Mouse (Mus musculus): Measurements from ENCODE around the gene Rheb. TPM values are rescaled to one million over a fixed set of nuclear protein-coding genes. Genes with fewer than 3 reads are reported as not detected.
A peak's percentile ranks its signal among the peaks of the same experiment; 100 is the strongest.

The Rheb gene
- total and polyA plus RNA-seq, 3 experiments, result 17.0 to 64.1 (median 46.2) TPM

DNA sequence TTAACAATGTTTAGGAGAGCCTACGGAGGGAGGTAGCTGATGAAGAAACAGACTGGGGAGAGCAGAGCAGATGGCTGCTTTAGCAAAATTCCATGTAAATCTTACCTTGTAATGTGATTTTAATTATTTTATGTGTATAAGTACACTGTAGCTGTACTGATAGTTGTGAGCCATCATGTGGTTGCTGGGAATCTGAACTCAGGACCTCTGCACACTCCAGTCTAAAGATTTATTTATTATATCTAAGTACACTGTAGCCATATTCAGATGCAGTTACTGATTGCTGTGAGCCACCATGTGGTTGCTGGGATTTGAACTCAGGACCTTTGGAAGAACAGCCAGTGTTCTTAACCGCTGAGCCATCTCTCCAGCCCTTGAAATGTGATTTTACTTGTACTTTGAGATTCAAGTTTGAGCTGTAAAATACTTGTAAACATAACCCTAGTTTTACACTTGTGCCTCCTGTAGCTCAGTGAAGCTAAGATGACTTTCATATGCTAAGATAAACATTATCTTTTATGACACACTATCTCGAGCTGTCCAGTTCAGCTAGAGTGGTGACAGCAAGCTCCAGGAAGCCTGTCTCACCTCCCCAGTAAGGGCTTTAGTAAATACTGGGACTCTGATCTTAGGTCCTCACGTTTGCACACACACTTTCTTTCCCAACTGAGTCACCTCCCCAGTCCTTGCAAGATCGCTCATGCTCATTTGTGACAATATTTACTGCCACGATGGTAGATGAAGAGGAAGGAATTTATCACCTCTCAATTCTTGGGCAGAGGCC lies 40.4 kb downstream of the Rheb start:
- no peak for DNase-seq (ENCODE audit: extremely low read depth)
- H3K27ac ChIP-seq (ENCODE audit: insufficient read depth, low read depth), result no peak overlapping the region
- peaks cover 0 to 25% of the 10 kb centered on the region in 2 experiments; a peak in 2 of 4 replicates for H3K4me1 ChIP-seq (ENCODE audit: control insufficient read depth in 1 of 2, insufficient read depth in 2 of 2)
- no peak overlapping the region for H3K9ac ChIP-seq (ENCODE audit: insufficient read depth, low read depth)
- no peaks in the 10 kb centered on the region for H3K27me3 ChIP-seq (replicated peaks)
- dilution Hi-C loops (cut with MboI; ENCODE audit: extremely low pct_ligation_motif_present, extremely low pct_unique_long_range_greater_than_20kb, low sequenced_read_pairs), result no loop called here
- no peak overlapping the region for H3K4me3 ChIP-seq (replicated peaks in 1 of 3; ENCODE audit: low read depth in 2 of 3, low read length in 2 of 3, poor library complexity in 1 of 3)
- no peaks in the 10 kb centered on the region for H3K9me3 ChIP-seq (replicated peaks; ENCODE audit: low read length)
- peaks cover 37 to 59% of the 10 kb centered on the region in 2 experiments for H3K36me3 ChIP-seq (replicated peaks in 1 of 2; ENCODE audit: control insufficient read depth in 1 of 2, insufficient read depth in 1 of 2, low read length in 1 of 2)
- H3K79me2 ChIP-seq (replicated peaks; ENCODE audit: control insufficient read depth, extremely low read depth, insufficient read depth, poor library complexity, severe bottlenecking), result no peaks in the 10 kb centered on the region
- no peak overlapping the region for H3K4me2 ChIP-seq (ENCODE audit: insufficient read depth, low read depth, poor library complexity, severe bottlenecking)
- no peak for TF ChIP-seq MEF2A (IDR thresholded peaks at IDR 0.05; ENCODE audit: borderline replicate concordance, low read depth, low read length)
- TF ChIP-seq ZNF384 (IDR thresholded peaks at IDR 0.05; ENCODE audit: low read depth, low read length), result no peak
- no peak for TF ChIP-seq POLR2A (IDR thresholded peaks at IDR 0.05; ENCODE audit: low read depth, low read length)
- TF ChIP-seq MAX (IDR thresholded peaks at IDR 0.05; ENCODE audit: low read length), result no peak
- TF ChIP-seq TBP (conservative IDR thresholded peaks at IDR 0.05; ENCODE audit: low read depth, low read length), result no peak
- TF ChIP-seq MYC (IDR thresholded peaks at IDR 0.05; ENCODE audit: low read depth, low read length), result no peak
- in situ Hi-C loops (cut with MboI; ENCODE audit: low pct_ligation_motif_present, low pct_unique_long_range_greater_than_20kb, low sequenced_read_pairs), result no loop called here

DNA sequence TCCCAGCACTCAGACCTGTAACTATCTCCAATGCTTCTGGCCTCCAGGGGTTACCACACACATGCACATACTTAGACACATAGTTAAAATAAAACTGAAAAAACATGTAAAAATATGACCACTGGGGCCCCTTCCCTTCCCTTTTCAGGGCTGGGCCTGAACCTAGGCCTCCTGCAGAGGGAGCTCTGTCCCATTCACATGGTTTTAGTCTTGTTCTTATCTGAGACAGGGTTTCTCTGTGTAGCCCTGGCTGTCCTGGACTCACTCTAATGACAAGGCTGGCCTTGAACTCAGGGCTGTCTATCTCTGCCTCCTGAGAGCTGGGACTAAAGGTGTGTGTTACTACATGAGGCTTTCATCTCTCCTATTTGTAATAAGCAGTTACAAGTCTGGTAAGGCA lies 42.0 kb downstream of the Rheb start:
- peaks cover 24 to 43% of the 10 kb centered on the region in 2 experiments for H3K36me3 ChIP-seq (replicated peaks in 1 of 2; ENCODE audit: control insufficient read depth in 1 of 2, insufficient read depth in 1 of 2, low read length in 1 of 2)
- H3K9ac ChIP-seq (ENCODE audit: insufficient read depth, low read depth), result no peak overlapping the region
- H3K9me3 ChIP-seq (replicated peaks; ENCODE audit: low read length), result no peaks in the 10 kb centered on the region
- H3K79me2 ChIP-seq (replicated peaks; ENCODE audit: control insufficient read depth, extremely low read depth, insufficient read depth, poor library complexity, severe bottlenecking), result no peaks in the 10 kb centered on the region
- H3K4me2 ChIP-seq (ENCODE audit: insufficient read depth, low read depth, poor library complexity, severe bottlenecking), result no peak overlapping the region
- H3K27ac ChIP-seq (ENCODE audit: insufficient read depth, low read depth), result no peak overlapping the region
- in situ Hi-C loops (cut with MboI; ENCODE audit: low pct_ligation_motif_present, low pct_unique_long_range_greater_than_20kb, low sequenced_read_pairs), result no loop called here
- no peaks in the 10 kb centered on the region for H3K27me3 ChIP-seq (replicated peaks)
- TF ChIP-seq RAD21 (IDR thresholded peaks at IDR 0.05; ENCODE audit: low read depth, low read length) (peak; percentile 53), ZC3H11A (IDR thresholded peaks at IDR 0.05; ENCODE audit: low read depth, low read length) (no peak), CTCF (conservative IDR thresholded peaks at IDR 0.05 in 1 of 2, IDR thresholded peaks at IDR 0.05 in 1 of 2; ENCODE audit: low read depth in 2 of 2, low read length in 2 of 2) (peak; percentile 8 to 72; a peak in 2 of 4 replicates), UBTF (IDR thresholded peaks at IDR 0.05; ENCODE audit: low read depth, low read length) (no peak), IRF4 (IDR thresholded peaks at IDR 0.05; ENCODE audit: low read depth, low read length) (no peak), POLR2AphosphoS2 (IDR thresholded peaks at IDR 0.05; ENCODE audit: low read depth, low read length) (no peak), ZNF384 (IDR thresholded peaks at IDR 0.05; ENCODE audit: low read depth, low read length) (no peak), JUND (conservative IDR thresholded peaks at IDR 0.05; ENCODE audit: low read depth, low read length) (no peak), KAT2A (IDR thresholded peaks at IDR 0.05; ENCODE audit: insufficient replicate concordance, low read length) (no peak), BHLHE40 (IDR thresholded peaks at IDR 0.05; ENCODE audit: low read depth, low read length) (no peak), MEF2A (IDR thresholded peaks at IDR 0.05; ENCODE audit: borderline replicate concordance, low read depth, low read length) (no peak), SMC3 (IDR thresholded peaks at IDR 0.05; ENCODE audit: low read depth, low read length) (peak; percentile 63), ZMIZ1 (IDR thresholded peaks at IDR 0.05; ENCODE audit: low read depth, low read length) (no peak)
- no peak overlapping the region for H3K4me3 ChIP-seq (replicated peaks in 1 of 3; ENCODE audit: low read depth in 2 of 3, low read length in 2 of 3, poor library complexity in 1 of 3)
- peaks cover 0 to 23% of the 10 kb centered on the region in 2 experiments; a peak in 2 of 4 replicates for H3K4me1 ChIP-seq (ENCODE audit: control insufficient read depth in 1 of 2, insufficient read depth in 2 of 2)
- dilution Hi-C loops (cut with MboI; ENCODE audit: extremely low pct_ligation_motif_present, extremely low pct_unique_long_range_greater_than_20kb, low sequenced_read_pairs), result no loop called here
- peak; percentile 45 for DNase-seq (ENCODE audit: extremely low read depth)
